Mouse (Mus musculus) midbrain, embryonic 16.5 days (tissue): ENCODE measurements around the gene Gm42791. TPM values are rescaled to one million over a fixed set of nuclear protein-coding genes. Genes with fewer than 3 reads are reported as not detected.

Source experiments
- ATAC-seq: fragments of 200-750 bp; cut with Nextera tagmentation; 2 replicates; pipeline ENCODE4 v1.8.0; 2017; ENCODE audit warnings: moderate TSS enrichment
- H3K27ac ChIP-seq: fragments of 300-500 bp; sonication (generic); 2 replicates; pipeline ENCODE4 v1.5.1; 2014; ENCODE audit warnings: mild to moderate bottlenecking, low read length, mixed read lengths
- H3K27me3 ChIP-seq: fragments of 300-500 bp; sonication (generic); 2 replicates; pipeline ENCODE4 v1.6.1; 2014; ENCODE audit warnings: low read depth, low read length, mixed read lengths; ENCODE audit not compliant: control insufficient read depth, insufficient read depth
- H3K36me3 ChIP-seq: fragments of 300-500 bp; sonication (generic); 2 replicates; pipeline ENCODE4 v1.6.1; 2014; ENCODE audit warnings: mild to moderate bottlenecking, low read length, moderate library complexity, mixed read lengths; ENCODE audit not compliant: control insufficient read depth, insufficient read depth
- H3K4me1 ChIP-seq: fragments of 300-500 bp; sonication (generic); 2 replicates; pipeline ENCODE4 v1.6.1; 2014; ENCODE audit warnings: mild to moderate bottlenecking, low read length, mixed read lengths; ENCODE audit not compliant: control insufficient read depth, insufficient read depth
- H3K4me2 ChIP-seq: fragments of 300-500 bp; sonication (generic); 2 replicates; pipeline ENCODE4 v1.6.1; 2014; ENCODE audit warnings: mild to moderate bottlenecking, low read length, mixed read lengths
- H3K4me3 ChIP-seq: fragments of 300-500 bp; sonication (generic); 2 replicates; pipeline ENCODE4 v1.5.1; 2014; ENCODE audit warnings: low read depth, mild to moderate bottlenecking, low read length, moderate library complexity, mixed read lengths
- H3K9ac ChIP-seq: fragments of 300-500 bp; sonication (generic); 2 replicates; pipeline ENCODE4 v1.6.1; 2014; ENCODE audit warnings: low read depth, low read length, mixed read lengths
- H3K9me3 ChIP-seq: fragments of 300-500 bp; sonication (generic); replicated peaks from 2 replicates; pipeline ENCODE4 v1.6.1; 2014; ENCODE audit warnings: mild to moderate bottlenecking, low read length, mixed read lengths; ENCODE audit not compliant: control insufficient read depth, poor library complexity, severe bottlenecking
- WGBS: fragments of 180-500 bp; shearing (Covaris S2); extraction: QIAGEN DNeasy Blood & Tissue Kit; methylation state at CpG from one replicate; pipeline ENCODE4 v1.1.7; 2014; 5-methylcytosine and 5-hydroxymethylcytosine counted together
- polyA plus RNA-seq: library from polyadenylated mRNA; unstranded; fragments of >200 nt; fragmentation: Nextera tagmentation; extraction: Ambion mirVana; gene quantifications from 2 replicates; pipeline ENCODE4 v1.2.1, GENCODE M21; 2015

Gene Gm42791
- polyA plus RNA-seq, 1 experiment from 2014 or later = 5.7 TPM

DNA sequence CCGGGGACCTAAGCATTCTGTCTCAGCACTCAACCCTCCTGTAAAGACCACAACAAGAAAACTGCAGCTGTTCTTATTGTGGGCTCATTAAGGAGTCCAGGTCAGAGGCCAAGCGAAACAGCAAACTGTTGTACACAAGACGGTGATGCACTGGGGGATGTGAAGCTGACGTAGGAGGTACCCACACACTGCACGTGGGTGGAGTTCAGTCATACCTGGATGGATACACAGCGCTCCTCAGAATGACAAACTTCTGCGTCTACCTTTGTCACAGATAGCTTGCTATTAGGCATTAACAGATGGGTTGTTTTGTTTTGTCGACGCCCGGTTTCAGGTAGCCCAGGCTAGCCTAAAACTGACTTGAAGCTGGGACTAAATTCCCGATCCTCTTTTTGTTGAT lies 2.3 kb downstream of the Gm42791 start:
- Histone ChIP-seq H3K36me3 (no peaks in the 10 kb centered on the region), H3K9ac (no peak overlapping the region), H3K27me3 (no peaks in the 10 kb centered on the region), H3K9me3 (no peaks in the 10 kb centered on the region; the same call in 1 of the 2 replicates), H3K4me3 (no peak overlapping the region), H3K27ac (no peak overlapping the region), H3K4me2 (no peak overlapping the region), H3K4me1 (peaks cover 12% of the 10 kb centered on the region)
- no peak for ATAC-seq
- 97% methylated on average over 11 of the region's 11 CpGs for WGBS

DNA sequence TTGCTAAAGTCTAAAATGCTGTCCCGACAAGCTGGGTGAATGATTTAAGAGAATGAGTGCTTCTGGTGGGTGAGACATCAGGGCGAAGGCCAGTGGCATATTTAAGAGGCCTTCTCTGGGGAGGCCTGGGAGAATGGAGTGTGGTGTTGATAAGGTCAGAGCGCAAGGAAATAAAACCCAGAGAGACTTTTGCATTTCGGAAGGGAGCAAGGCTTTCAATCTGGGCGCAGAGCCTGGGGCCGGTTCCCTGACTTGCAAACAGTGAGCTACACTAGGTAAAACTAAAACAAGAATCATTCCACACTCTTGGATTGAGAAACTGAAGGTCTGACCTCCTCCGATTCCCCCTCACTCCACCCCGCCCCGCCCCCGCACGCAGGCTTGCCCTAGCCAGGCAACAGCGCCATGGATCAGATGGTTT lies 4.0 kb downstream of the Gm42791 start:
- Histone ChIP-seq H3K4me2 (no peak overlapping the region), H3K27me3 (no peaks in the 10 kb centered on the region), H3K4me1 (peaks cover 12% of the 10 kb centered on the region), H3K9ac (no peak overlapping the region), H3K36me3 (no peaks in the 10 kb centered on the region), H3K9me3 (no peaks in the 10 kb centered on the region; the same call in 1 of the 2 replicates), H3K27ac (no peak overlapping the region), H3K4me3 (no peak overlapping the region)
- no peak for ATAC-seq
- WGBS = 83% methylated on average over 12 of the region's 12 CpGs

DNA sequence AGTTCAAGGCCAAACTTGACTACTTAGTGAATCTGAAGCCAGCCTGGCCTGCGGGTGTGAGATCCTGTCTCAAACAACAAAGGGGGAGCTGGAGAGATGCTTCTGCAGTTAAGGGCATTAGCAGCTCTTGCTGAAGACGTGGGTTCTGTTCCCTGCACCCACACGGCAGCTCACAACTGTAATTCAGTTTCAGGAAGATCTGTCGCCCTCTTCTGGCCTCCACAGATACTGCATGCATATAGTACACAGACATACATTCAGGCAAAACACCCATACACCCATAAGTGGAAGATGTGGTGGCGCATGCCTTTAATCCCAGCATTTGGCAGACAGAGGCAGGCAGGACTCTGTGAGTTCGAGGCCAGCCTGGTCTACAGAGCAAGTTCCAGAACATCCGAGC lies 5.5 kb downstream of the Gm42791 start:
- no peaks in the 10 kb centered on the region for H3K36me3 ChIP-seq
- H3K4me3 ChIP-seq = no peak overlapping the region
- peaks cover 5% of the 10 kb centered on the region for H3K4me1 ChIP-seq
- 90% methylated on average over 7 of the region's 7 CpGs for WGBS
- no peak overlapping the region for H3K27ac ChIP-seq
- no peak overlapping the region for H3K4me2 ChIP-seq
- H3K9me3 ChIP-seq = no peaks in the 10 kb centered on the region; the same call in 1 of the 2 replicates
- no peak overlapping the region for H3K9ac ChIP-seq
- no peaks in the 10 kb centered on the region for H3K27me3 ChIP-seq
- no peak for ATAC-seq

DNA sequence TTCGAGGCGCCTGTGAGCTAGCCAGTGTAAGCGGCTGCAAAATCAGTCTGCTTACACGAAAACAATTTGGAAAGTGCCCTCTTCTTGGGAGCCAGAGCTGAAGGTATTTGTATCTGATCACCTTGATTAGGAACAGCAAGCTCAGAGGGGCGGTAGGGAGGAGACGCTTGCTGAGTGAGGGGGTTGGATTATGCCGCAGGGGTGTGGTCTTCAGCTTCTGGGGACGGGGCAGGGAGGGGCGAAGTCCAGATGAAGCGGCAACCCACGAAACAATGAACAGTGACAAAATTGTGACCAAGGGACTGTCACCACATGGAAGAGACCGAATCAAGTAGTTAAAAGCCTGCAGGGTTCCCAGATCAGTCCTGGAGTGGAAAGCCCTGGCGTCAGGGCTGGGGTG lies 10.0 kb downstream of the Gm42791 start:
- H3K9me3 ChIP-seq = peaks cover 3% of the 10 kb centered on the region; the same call in 1 of the 2 replicates
- H3K36me3 ChIP-seq = no peaks in the 10 kb centered on the region
- ATAC-seq = no peak
- H3K9ac ChIP-seq = no peak overlapping the region
- no peak overlapping the region for H3K4me2 ChIP-seq
- H3K4me3 ChIP-seq = no peak overlapping the region
- H3K27ac ChIP-seq = no peak overlapping the region
- 45% methylated on average over 13 of the region's 13 CpGs for WGBS
- H3K4me1 ChIP-seq = no peaks in the 10 kb centered on the region
- H3K27me3 ChIP-seq = no peaks in the 10 kb centered on the region

DNA sequence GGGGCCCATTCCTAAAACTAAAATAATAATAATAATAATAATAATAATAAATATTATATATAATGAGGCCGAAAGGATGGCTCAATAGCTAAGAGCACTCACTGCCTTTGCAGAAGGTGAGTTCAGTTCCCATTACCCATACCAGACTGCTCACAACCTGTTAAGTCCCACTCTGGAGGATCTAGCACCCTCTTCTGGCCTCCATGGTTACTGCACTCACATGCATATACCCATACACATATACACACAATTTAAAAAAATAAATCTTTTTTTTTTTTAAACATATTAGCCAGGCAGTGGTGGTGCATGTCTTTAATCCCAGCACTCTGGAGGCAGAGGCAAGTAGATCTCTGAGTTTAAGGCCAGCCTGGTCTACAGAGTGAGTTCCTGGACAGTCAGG lies 11.3 kb downstream of the Gm42791 start:
- ATAC-seq = no peak
- Histone ChIP-seq H3K9me3 (peaks cover 3% of the 10 kb centered on the region; the same call in 1 of the 2 replicates), H3K9ac (no peak overlapping the region), H3K4me2 (no peak overlapping the region), H3K4me3 (no peak overlapping the region), H3K27me3 (no peaks in the 10 kb centered on the region), H3K36me3 (no peaks in the 10 kb centered on the region), H3K27ac (no peak overlapping the region), H3K4me1 (no peaks in the 10 kb centered on the region)
- 97% methylated on average over 1 of the region's 1 CpGs for WGBS

DNA sequence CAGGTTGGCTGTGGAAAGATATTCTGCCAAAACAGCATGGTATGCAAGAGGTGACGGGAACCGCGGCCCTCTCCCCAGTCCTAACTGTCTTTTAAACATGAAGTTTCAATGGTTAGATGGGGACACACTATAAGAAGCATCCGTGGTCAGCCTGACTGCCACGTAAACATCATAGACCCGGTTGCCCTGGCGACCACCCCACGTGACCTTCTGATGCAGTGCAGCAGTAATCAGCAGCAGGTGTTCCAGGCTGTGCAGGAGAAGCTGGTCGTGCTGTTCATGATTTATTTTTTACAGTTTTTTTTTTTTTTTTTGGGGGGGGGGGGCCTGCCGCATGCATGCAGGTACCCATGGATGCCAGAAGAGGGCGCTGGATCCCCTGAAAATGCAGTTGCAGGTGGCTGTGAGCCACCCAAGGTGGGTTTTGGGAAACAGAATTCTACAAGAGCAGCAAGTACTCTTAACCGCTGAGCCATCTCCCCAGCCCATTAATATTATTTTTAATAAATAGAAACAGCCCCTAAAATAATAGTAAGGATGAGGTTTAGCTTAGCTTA lies 11.8 kb downstream of the Gm42791 start:
- Histone ChIP-seq H3K27ac (no peak overlapping the region), H3K9me3 (peaks cover 3% of the 10 kb centered on the region; the same call in 1 of the 2 replicates), H3K9ac (no peak overlapping the region), H3K4me1 (no peaks in the 10 kb centered on the region; the same call in 1 of the 2 replicates), H3K27me3 (no peaks in the 10 kb centered on the region), H3K4me2 (no peak overlapping the region), H3K36me3 (no peaks in the 10 kb centered on the region), H3K4me3 (no peak overlapping the region)
- WGBS = 80% methylated on average over 11 of the region's 12 CpGs
- no peak for ATAC-seq

DNA sequence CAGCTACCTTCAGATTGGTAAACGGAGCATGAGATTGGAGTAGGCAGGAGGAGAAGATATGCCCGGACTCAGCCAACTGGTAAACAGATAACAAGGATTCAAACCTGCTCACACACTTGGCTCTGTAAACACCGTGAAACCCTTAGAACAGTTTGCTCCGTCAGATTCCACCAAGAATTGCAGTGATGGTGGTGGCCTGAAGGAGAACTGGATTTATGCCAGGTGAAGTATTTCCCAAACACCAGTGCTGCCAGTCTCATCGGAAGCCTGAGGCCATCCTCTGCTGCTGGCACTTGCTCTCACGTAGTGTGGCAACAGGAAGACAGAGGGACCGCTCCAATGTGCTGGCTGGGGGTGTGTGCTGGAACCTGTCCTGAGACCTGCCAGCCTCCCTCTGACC lies 12.6 kb downstream of the Gm42791 start:
- H3K4me2 ChIP-seq = no peak overlapping the region
- no peaks in the 10 kb centered on the region for H3K27me3 ChIP-seq
- no peak overlapping the region for H3K4me3 ChIP-seq
- no peak overlapping the region for H3K9ac ChIP-seq
- H3K36me3 ChIP-seq = no peaks in the 10 kb centered on the region
- H3K9me3 ChIP-seq = peaks cover 3% of the 10 kb centered on the region; the same call in 1 of the 2 replicates
- peaks cover 2% of the 10 kb centered on the region; the same call in 1 of the 2 replicates for H3K4me1 ChIP-seq
- no peak overlapping the region for H3K27ac ChIP-seq
- 88% methylated on average over 7 of the region's 7 CpGs for WGBS
- ATAC-seq = no peak

DNA sequence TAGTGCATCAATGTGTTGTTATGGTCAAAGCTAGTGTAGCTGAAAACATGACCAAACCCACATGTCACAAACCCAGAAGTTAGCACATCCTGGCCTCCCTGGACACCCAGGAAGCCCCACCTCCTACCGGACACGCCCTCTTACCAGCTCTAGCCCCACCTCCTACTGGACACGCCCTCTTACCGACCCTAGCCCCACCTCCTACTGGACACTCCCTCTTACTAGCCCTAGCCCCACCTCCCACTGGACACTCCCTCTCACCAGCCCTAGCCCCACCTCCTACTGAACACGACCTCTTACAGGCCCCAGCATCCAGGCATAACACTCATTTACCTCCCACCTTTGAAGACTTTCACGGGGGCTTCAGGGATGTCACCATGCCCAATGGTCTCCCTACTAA lies 14.3 kb downstream of the Gm42791 start:
- Histone ChIP-seq H3K4me1 (peaks cover 2% of the 10 kb centered on the region; the same call in 1 of the 2 replicates), H3K27me3 (no peaks in the 10 kb centered on the region), H3K4me2 (no peak overlapping the region), H3K9me3 (peaks cover 3% of the 10 kb centered on the region; the same call in 1 of the 2 replicates), H3K36me3 (no peaks in the 10 kb centered on the region), H3K9ac (no peak overlapping the region), H3K27ac (no peak overlapping the region), H3K4me3 (no peak overlapping the region)
- 65% methylated on average over 6 of the region's 6 CpGs for whole genome bisulfite sequencing
- no peak for ATAC-seq

DNA sequence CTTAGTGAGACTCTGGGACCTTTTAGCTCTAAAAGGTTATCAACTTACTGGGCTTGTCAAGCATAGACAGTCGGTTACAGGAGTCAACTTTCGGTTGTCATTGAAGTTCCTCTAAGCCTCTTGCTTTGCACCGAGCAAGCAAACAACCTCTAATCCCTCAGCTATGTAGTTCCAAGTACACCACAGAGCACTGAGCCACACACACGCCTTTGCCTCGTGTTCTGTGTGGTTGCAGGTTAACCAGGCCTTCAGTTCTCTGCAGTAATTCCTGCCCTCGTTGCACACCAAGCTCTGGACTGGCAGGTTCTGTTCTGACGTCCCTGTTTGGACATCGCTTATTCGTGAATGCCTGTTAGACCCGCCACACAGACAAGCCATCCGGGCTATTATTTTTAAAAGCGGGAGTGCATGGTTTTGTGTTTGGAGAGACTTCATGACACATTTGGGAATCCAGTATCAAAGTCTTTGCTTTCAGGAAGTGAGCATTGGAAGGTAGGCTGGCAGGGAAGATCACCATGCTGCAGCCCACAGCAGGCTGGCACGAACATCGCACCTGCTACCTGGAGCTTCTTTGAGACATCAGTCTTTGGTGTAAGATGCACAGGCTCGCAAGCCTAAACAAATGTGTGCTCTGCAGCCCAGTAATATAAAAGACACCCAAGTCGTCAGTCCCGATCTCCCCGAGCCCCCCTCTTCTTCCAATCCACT lies 16.3 kb downstream of the Gm42791 start:
- H3K27me3 ChIP-seq = no peaks in the 10 kb centered on the region
- no peak for ATAC-seq
- no peak overlapping the region for H3K4me3 ChIP-seq
- H3K9ac ChIP-seq = no peak overlapping the region
- no peaks in the 10 kb centered on the region for H3K36me3 ChIP-seq
- no peak overlapping the region for H3K27ac ChIP-seq
- peaks cover under 1% of the 10 kb centered on the region; the same call in 1 of the 2 replicates for H3K9me3 ChIP-seq
- H3K4me2 ChIP-seq = no peak overlapping the region
- 66% methylated on average over 18 of the region's 18 CpGs for WGBS
- H3K4me1 ChIP-seq = peaks cover 2% of the 10 kb centered on the region; the same call in 1 of the 2 replicates
